Mouse (Mus musculus) mesoderm, embryonic 11.5 days (tissue): Measurements from ENCODE around the gene Mettl9.

Experiments
- DNase-seq: peaks from one replicate; pipeline ENCODE4 v3.0.0-alpha.2; 2012; ENCODE audit warnings: low read depth, low spot score

The Mettl9 gene

GRCm38 (mm10) chr7:121044251-121044650 is 10.0 kb downstream of the Mettl9 start:
- no peak for DNase-seq

- DNase-seq, result no peak
Observed at GRCm38 (mm10) chr7:121045671-121046453, 11.6 kb downstream of the Mettl9 start.

- no peak for DNase-seq
Observed at GRCm38 (mm10) chr7:121047624-121048023, 13.4 kb downstream of the Mettl9 start.

GRCm38 (mm10) chr7:121053071-121053470 is 18.8 kb downstream of the Mettl9 start:
- no peak for DNase-seq

- no peak for DNase-seq
Observed at GRCm38 (mm10) chr7:121059477-121060218, 25.4 kb downstream of the Mettl9 start.

GRCm38 (mm10) chr7:121064309-121064708 is 30.1 kb downstream of the Mettl9 start:
- no peak for DNase-seq

- DNase-seq, result no peak
Observed at GRCm38 (mm10) chr7:121071276-121071675, 37.0 kb downstream of the Mettl9 start.

- DNase-seq, result no peak
Observed at GRCm38 (mm10) chr7:121072506-121072905, 38.3 kb downstream of the Mettl9 start.

GRCm38 (mm10) chr7:121074281-121074680 is 40.0 kb downstream of the Mettl9 start, which contains the start of gene Igsf6:
Gene Igsf6, minus strand, starts transcription at chr7:121074572.
- DNase-seq, result no peak

- DNase-seq, result no peak
Observed at GRCm38 (mm10) chr7:121074801-121075400, 40.7 kb downstream of the Mettl9 start.

- DNase-seq, result no peak
Observed at GRCm38 (mm10) chr7:121075416-121075815, 41.2 kb downstream of the Mettl9 start.

GRCm38 (mm10) chr7:121077311-121077710 is 43.1 kb downstream of the Mettl9 start:
- no peak for DNase-seq

GRCm38 (mm10) chr7:121077829-121078228 is 43.6 kb downstream of the Mettl9 start:
- peak; percentile 73 for DNase-seq

- DNase-seq, result no peak
Observed at GRCm38 (mm10) chr7:121081350-121081749, 47.1 kb downstream of the Mettl9 start, which contains the start of gene Otoa. Gene Otoa, plus strand, starts transcription at chr7:121081650.

GRCm38 (mm10) chr7:121081816-121082215 is 47.6 kb downstream of the Mettl9 start:
- peak; percentile 11 for DNase-seq

- DNase-seq, result peak; percentile 30
Observed at GRCm38 (mm10) chr7:121082949-121083513, 48.8 kb downstream of the Mettl9 start.

GRCm38 (mm10) chr7:121084840-121085453 is 50.7 kb downstream of the Mettl9 start:
- DNase-seq, result no peak

- peak; percentile 33 for DNase-seq
Observed at GRCm38 (mm10) chr7:121085500-121085899, 51.3 kb downstream of the Mettl9 start.

GRCm38 (mm10) chr7:121088745-121089144 is 54.5 kb downstream of the Mettl9 start:
- no peak for DNase-seq

- no peak for DNase-seq
Observed at GRCm38 (mm10) chr7:121090748-121091147, 56.5 kb downstream of the Mettl9 start.

GRCm38 (mm10) chr7:121093026-121093425 is 58.8 kb downstream of the Mettl9 start:
- DNase-seq, result no peak
